Mouse (Mus musculus) left cerebral cortex, adult 11 months (tissue): ENCODE measurements around the gene Carm1.
"Not testable (repeated sequence)": the region's sequence is repeated elsewhere in the genome, so short reads cannot be mapped to it uniquely, and the experiment has no call there.

Experiments
- DNase-seq: peaks from one replicate; pipeline ENCODE4 v3.0.0; 2022; ENCODE audit warnings: low spot score

The Carm1 gene

GRCm38 (mm10) chr9:21537009-21537408 lies 9.7 kb upstream of the Carm1 start:
- DNase-seq, result no peak

- no peak for DNase-seq
Observed at GRCm38 (mm10) chr9:21539981-21540753, 6.5 kb upstream of the Carm1 start.

- DNase-seq, result not testable (repeated sequence)
Observed at GRCm38 (mm10) chr9:21542001-21542400, 4.7 kb upstream of the Carm1 start.

- no peak for DNase-seq
Observed at GRCm38 (mm10) chr9:21545351-21545915, 1.3 kb upstream of the Carm1 start.

- DNase-seq, result peak; percentile 99
Observed at GRCm38 (mm10) chr9:21545916-21546788, 542 bp upstream of the Carm1 start.

GRCm38 (mm10) chr9:21547075-21547941 lies 614 bp downstream of the Carm1 start:
- no peak for DNase-seq

- no peak for DNase-seq
Observed at GRCm38 (mm10) chr9:21551049-21551448, 4.4 kb downstream of the Carm1 start.

GRCm38 (mm10) chr9:21553607-21554273 lies 7.0 kb downstream of the Carm1 start:
- DNase-seq, result no peak

- DNase-seq, result no peak
Observed at GRCm38 (mm10) chr9:21555198-21555742, 8.6 kb downstream of the Carm1 start.

- no peak for DNase-seq
Observed at GRCm38 (mm10) chr9:21556996-21557395, 10.3 kb downstream of the Carm1 start.

- DNase-seq, result no peak
Observed at GRCm38 (mm10) chr9:21557556-21557955, 10.9 kb downstream of the Carm1 start.

GRCm38 (mm10) chr9:21558366-21558765 lies 11.7 kb downstream of the Carm1 start:
- DNase-seq, result no peak

- no peak for DNase-seq
Observed at GRCm38 (mm10) chr9:21559151-21559550, 12.5 kb downstream of the Carm1 start.

GRCm38 (mm10) chr9:21564420-21564819 lies 17.7 kb downstream of the Carm1 start:
- no peak for DNase-seq

GRCm38 (mm10) chr9:21565004-21565586 lies 18.4 kb downstream of the Carm1 start:
- no peak for DNase-seq

- no peak for DNase-seq
Observed at GRCm38 (mm10) chr9:21566538-21566937, 19.8 kb downstream of the Carm1 start.

GRCm38 (mm10) chr9:21567051-21567450 lies 20.4 kb downstream of the Carm1 start:
- DNase-seq, result no peak

- no peak for DNase-seq
Observed at GRCm38 (mm10) chr9:21568657-21569255, 22.1 kb downstream of the Carm1 start.

- DNase-seq, result no peak
Observed at GRCm38 (mm10) chr9:21574012-21574801, 27.5 kb downstream of the Carm1 start.
